Mouse (Mus musculus) CH12.LX (cell line): ENCODE results near the gene Ncf4.

Experiments used
- CTCF ChIP-seq, 2 experiments: IDR thresholded peaks in 1 of 2; conservative IDR thresholded peaks in 1 of 2; 2 replicates each; pipeline ENCODE4 v1.5.1; 2011 to 2012; ENCODE audit warnings: low read depth in 2 of 2, low read length in 2 of 2, improper control_type of control experiment in 1 of 2, inconsistent platforms in 1 of 2, mild to moderate bottlenecking in 1 of 2, moderate library complexity in 1 of 2
- EP300 ChIP-seq: IDR thresholded peaks from 2 replicates; pipeline ENCODE4 v1.6.1; 2011; ENCODE audit warnings: low read length, improper control_type of control experiment
- TBP ChIP-seq: conservative IDR thresholded peaks from 2 replicates; pipeline ENCODE4 v1.6.1; 2011; ENCODE audit warnings: low read depth, low read length, improper control_type of control experiment
- ZC3H11A ChIP-seq: IDR thresholded peaks from 2 replicates; pipeline ENCODE4 v1.6.1; 2012; ENCODE audit warnings: low read depth, mild to moderate bottlenecking, inconsistent platforms, low read length, improper control_type of control experiment
- ZKSCAN1 ChIP-seq: IDR thresholded peaks from 2 replicates; pipeline ENCODE4 v1.6.1; 2012; ENCODE audit warnings: low read depth, inconsistent platforms, low read length, improper control_type of control experiment, borderline replicate concordance

- TF ChIP-seq ZKSCAN1 (no peak), CTCF (conservative IDR thresholded peaks at IDR 0.05 in 1 of 2, IDR thresholded peaks at IDR 0.05 in 1 of 2; ENCODE audit: low read depth in 2 of 2, low read length in 2 of 2) (no peak), TBP (no peak), EP300 (no peak), ZC3H11A (no peak)
Measured at GRCm38 (mm10) chr15:78260668-78261333, 16.2 kb downstream of the Ncf4 start.
